Mouse (Mus musculus) forelimb bud, embryonic 11.5 days (tissue): Measurements from ENCODE around the gene Gap43.
"Not testable (repeated sequence)": the region's sequence is repeated elsewhere in the genome, so short reads cannot be mapped to it uniquely, and the experiment has no call there.

ENCODE experiments used
- DNase-seq: peaks from one replicate; pipeline ENCODE4 v3.0.0-alpha.2; 2012; ENCODE audit warnings: low read depth, low spot score

Gap43 gene

GRCm38 (mm10) chr16:42340021-42340768 is at the start of gene Gap43:
Gene Gap43, minus strand, starts transcription at chr16:42340651.
- DNase-seq = peak; percentile 71

DNA sequence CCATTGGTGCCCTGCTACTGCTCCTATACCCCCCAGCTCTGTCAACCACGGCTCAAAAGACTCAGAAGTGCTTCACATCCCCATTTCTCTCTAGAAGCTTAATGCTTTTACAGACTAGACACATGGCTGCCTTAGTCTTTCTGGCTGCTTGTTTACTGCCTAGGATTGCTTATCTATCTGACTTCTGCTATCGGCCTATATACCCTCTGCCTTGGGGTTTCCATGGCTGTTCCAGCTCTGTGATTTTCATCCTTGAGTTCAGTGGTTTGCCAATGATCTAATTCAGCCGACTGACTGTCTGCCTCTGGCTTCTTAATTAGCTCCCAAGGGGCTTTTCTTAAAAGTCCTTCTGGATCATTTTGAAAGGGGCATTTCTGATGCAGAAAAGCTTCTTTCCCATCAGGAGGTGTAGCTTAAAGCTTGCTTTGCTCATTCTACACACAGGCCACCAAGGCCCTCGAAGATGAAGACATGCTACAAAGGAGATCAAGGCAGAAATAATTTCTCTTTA is 40.9 kb upstream of the Gap43 start:
- DNase-seq = no peak

GRCm38 (mm10) chr16:42380641-42381040 is 40.2 kb upstream of the Gap43 start:
- no peak for DNase-seq

GRCm38 (mm10) chr16:42370148-42370547 is 29.7 kb upstream of the Gap43 start:
- no peak for DNase-seq

DNA sequence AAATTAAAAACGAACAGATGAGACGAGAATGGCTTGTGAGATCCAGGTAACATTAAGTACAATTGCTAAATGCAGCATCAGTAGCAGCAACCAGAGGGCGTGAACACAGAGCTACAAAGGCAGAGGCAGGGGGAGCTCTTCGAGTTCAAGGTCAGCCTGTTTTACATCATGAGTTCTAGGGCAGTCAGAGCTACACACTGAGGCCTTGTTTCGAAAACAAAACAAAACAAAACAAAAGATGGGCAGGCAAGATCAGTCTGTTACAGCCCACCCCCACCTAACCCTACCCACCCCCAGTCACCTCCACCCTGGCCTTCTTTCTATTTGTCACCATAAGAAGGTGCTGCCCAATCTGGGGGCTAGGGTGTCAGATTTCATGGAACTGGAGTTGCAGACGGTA is 28.9 kb upstream of the Gap43 start:
- DNase-seq = no peak

DNA sequence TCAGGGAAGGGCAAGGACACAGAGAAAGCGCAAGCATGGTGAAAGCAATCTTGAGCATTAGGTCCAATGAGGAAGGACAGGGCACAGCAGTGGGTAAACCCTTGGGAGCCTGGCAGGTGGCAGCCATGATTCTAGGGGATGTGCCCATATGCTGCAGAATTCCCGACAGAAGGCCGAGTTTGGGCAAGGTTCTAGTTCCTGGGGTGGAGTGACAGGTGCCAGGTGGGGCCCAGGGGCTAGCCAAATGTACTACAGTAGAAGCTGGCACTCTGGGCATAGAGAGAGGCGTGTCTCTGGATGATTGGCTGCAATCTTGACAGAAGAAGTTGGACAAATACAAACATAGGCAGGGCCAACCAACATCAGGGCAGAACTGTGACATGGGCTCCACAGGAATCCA is 19.6 kb upstream of the Gap43 start:
- DNase-seq = no peak

GRCm38 (mm10) chr16:42358058-42358457 is 17.6 kb upstream of the Gap43 start:
- DNase-seq = no peak

DNA sequence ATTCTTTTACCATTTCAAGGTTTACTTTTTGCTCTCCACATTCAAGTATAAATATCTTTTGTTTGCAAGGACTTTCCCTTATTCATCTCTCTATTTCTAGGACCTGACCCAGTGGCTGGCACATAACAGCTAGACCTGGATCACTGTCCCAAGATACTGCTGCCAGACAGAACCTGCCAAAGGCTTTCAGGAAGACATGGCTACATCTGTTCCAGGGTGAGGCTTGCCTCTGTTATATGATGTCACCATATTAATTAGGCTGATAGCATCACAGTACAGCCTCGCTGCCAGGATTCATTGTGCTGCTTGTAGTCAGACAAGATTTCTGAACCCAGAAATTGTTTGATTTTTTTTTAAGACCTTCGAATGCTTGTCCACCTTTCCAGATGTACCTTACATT is 9.6 kb upstream of the Gap43 start:
- DNase-seq = no peak

DNA sequence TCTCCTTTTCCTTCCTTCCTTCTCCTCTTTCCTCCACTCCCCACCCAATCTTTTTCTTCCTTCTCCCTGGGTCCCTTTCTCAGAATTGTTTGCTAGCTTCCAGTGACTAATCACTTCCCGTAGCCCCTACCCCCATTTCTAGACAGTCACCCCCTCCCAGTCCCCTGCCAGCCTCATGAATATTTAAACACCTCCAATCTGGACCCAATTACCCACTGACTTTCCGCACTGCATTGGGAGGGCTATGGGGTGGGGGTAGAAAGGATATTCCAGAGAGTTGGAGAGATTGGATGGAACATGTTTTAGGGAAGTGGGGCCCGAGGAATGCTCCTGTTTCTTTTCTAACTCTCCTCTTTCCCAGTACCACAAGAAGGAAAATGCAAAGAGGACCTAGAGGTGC is 414 bp upstream of the Gap43 start:
- not testable (repeated sequence) for DNase-seq

GRCm38 (mm10) chr16:42339512-42339911 is 939 bp downstream of the Gap43 start:
- DNase-seq = no peak

- no peak for DNase-seq
Observed at GRCm38 (mm10) chr16:42338987-42339386, 1.5 kb downstream of the Gap43 start.

GRCm38 (mm10) chr16:42338342-42338741 is 2.1 kb downstream of the Gap43 start:
- no peak for DNase-seq

- DNase-seq = no peak
Observed at GRCm38 (mm10) chr16:42337663-42338062, 2.8 kb downstream of the Gap43 start.

- DNase-seq = no peak
Observed at GRCm38 (mm10) chr16:42336610-42337009, 3.8 kb downstream of the Gap43 start.

- DNase-seq = no peak
Observed at GRCm38 (mm10) chr16:42332321-42332720, 8.1 kb downstream of the Gap43 start.

GRCm38 (mm10) chr16:42326191-42326590 is 14.3 kb downstream of the Gap43 start:
- no peak for DNase-seq

DNA sequence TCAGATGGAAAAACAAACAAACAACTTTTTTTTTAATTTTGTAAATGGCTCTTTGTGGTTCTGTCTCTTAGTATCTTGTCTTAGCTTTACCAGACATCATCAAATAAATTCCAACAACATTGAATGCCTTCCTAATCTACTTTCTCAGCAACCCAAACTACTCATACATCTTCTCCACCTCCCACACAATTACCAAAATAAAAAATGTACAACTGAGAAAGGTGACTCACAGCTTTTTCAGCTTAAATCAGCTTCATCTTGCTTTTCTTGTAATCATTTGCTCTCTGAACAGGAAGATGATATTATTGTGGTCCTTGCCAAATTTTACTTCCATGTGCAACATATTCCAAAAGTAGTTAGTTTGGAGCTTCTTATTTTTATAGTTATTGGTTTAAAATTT is 14.9 kb downstream of the Gap43 start:
- DNase-seq = no peak

GRCm38 (mm10) chr16:42319831-42320230 is 20.6 kb downstream of the Gap43 start:
- DNase-seq = no peak

DNA sequence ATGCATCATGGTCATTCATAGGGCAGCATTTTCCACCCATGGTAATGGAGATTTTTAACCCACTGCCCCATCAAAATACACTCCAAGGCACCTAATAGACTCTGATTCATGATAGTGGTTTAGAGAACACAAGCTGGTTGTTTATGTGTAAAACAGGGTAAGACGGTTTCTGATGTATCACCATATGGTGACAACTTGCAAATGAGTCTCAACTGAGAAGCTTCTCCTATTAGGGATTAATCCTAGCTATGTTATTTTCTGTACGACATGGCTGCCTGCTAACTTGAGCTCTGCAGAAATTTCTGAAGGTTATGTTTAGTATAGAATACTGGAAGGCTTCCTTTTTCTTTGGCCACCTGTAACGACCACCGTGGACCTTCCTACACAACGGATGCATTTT is 21.1 kb downstream of the Gap43 start:
- no peak for DNase-seq

DNA sequence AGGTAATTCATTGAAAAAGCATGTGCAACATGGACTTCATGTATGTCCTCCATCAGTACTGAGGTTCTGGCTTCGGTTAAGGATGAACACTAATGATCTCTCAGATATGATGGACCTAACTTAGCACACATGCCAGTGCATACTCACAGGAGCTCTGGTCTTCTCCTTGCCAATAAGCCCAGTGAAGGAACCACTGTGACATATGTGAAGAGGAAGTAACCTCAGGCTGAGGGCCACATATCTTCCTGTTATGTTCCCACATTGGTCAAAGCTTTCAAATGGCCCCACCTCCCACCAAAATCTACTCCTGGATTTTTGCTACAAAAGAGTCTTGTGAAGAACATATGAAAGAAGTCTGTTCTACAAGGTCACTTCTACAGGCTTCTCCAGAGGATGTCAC is 28.3 kb downstream of the Gap43 start:
- DNase-seq = no peak

DNA sequence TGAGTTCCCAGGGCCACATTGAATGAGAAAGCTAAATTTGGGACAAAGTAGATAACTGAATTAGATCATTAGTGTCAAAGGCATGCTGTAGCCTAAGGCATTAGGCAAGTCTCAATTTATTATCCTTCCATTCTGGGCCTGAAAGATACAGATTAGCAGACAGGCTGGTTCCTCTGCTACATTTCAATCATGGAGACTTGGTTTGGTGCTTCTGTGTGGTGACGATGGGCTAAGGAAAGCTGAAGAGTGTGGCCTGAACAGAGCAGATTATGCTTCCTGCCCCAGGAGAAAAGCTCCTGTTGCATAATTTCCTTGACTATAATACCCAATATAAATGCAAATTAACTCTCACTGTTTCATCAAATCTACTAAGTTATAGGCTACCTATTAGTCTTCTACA is 31.7 kb downstream of the Gap43 start:
- no peak for DNase-seq

GRCm38 (mm10) chr16:42305934-42306701 is 34.3 kb downstream of the Gap43 start:
- peak; percentile 61 for DNase-seq

GRCm38 (mm10) chr16:42303461-42303860 is 37.0 kb downstream of the Gap43 start:
- peak; percentile 20 for DNase-seq
